Mouse (Mus musculus): ENCODE data around the gene Chit1. TPM values are rescaled to one million over a fixed set of nuclear protein-coding genes. Genes with fewer than 3 reads are reported as not detected.
A peak's percentile ranks its signal among the peaks of the same experiment; 100 is the strongest.

Chit1 gene
- polyA plus RNA-seq, 1 experiment from 2014 or later = 1.7 TPM

GRCm38 (mm10) chr1:134166547-134166946 is 55.5 kb downstream of the Chit1 start:
- no peaks in the 10 kb centered on the region for H3K9me3 ChIP-seq (replicated peaks; ENCODE audit: control insufficient read depth, low read length)
- no peak overlapping the region for H3K4me2 ChIP-seq
- no peaks in the 10 kb centered on the region for H3K36me3 ChIP-seq (ENCODE audit: control insufficient read depth, insufficient read depth, low read length)
- no peak overlapping the region for H3K27ac ChIP-seq (ENCODE audit: low read depth, low read length)
- H3K9ac ChIP-seq (ENCODE audit: low read depth, low read length) = no peak overlapping the region
- WGBS (ENCODE audit: insufficient replicate concordance) = 86% methylated on average over 3 of the region's 3 CpGs
- no peak for ATAC-seq (replicated peaks; ENCODE audit: insufficient number of reproducible peaks, low FRiP score, low TSS enrichment)
- H3K27me3 ChIP-seq (ENCODE audit: control insufficient read depth, insufficient read depth, low read length) = no peaks in the 10 kb centered on the region
- peaks cover 3% of the 10 kb centered on the region; the same call in 1 of the 2 replicates for H3K4me1 ChIP-seq (ENCODE audit: control insufficient read depth, insufficient read depth, low read length)
- H3K4me3 ChIP-seq (ENCODE audit: low read depth, low read length) = no peak overlapping the region

GRCm38 (mm10) chr1:134167416-134168305 is 56.6 kb downstream of the Chit1 start:
- ATAC-seq (replicated peaks; ENCODE audit: insufficient number of reproducible peaks, low FRiP score, low TSS enrichment) = no peak
- Histone ChIP-seq H3K4me3 (ENCODE audit: low read depth, low read length) (no peak overlapping the region), H3K9me3 (replicated peaks; ENCODE audit: control insufficient read depth, low read length) (no peaks in the 10 kb centered on the region), H3K27ac (ENCODE audit: low read depth, low read length) (no peak overlapping the region), H3K4me2 (peak overlapping the region; percentile 4; the same call in 1 of the 2 replicates), H3K36me3 (ENCODE audit: control insufficient read depth, insufficient read depth, low read length) (no peaks in the 10 kb centered on the region), H3K27me3 (ENCODE audit: control insufficient read depth, insufficient read depth, low read length) (no peaks in the 10 kb centered on the region), H3K4me1 (ENCODE audit: control insufficient read depth, insufficient read depth, low read length) (peaks cover 3% of the 10 kb centered on the region; the same call in 1 of the 2 replicates), H3K9ac (ENCODE audit: low read depth, low read length) (no peak overlapping the region)
- 35% methylated on average over 14 of the region's 14 CpGs for WGBS (ENCODE audit: insufficient replicate concordance)

- H3K9me3 ChIP-seq (replicated peaks; ENCODE audit: control insufficient read depth, low read length) = no peaks in the 10 kb centered on the region
- H3K4me1 ChIP-seq (ENCODE audit: control insufficient read depth, insufficient read depth, low read length) = peaks cover 3% of the 10 kb centered on the region; the same call in 1 of the 2 replicates
- no peak overlapping the region for H3K4me2 ChIP-seq
- H3K36me3 ChIP-seq (ENCODE audit: control insufficient read depth, insufficient read depth, low read length) = no peaks in the 10 kb centered on the region
- no peak overlapping the region for H3K4me3 ChIP-seq (ENCODE audit: low read depth, low read length)
- H3K27me3 ChIP-seq (ENCODE audit: control insufficient read depth, insufficient read depth, low read length) = no peaks in the 10 kb centered on the region
- WGBS (ENCODE audit: insufficient replicate concordance) = 48% methylated on average over 3 of the region's 3 CpGs
- ATAC-seq (replicated peaks; ENCODE audit: insufficient number of reproducible peaks, low FRiP score, low TSS enrichment) = no peak
- H3K9ac ChIP-seq (ENCODE audit: low read depth, low read length) = no peak overlapping the region
- H3K27ac ChIP-seq (ENCODE audit: low read depth, low read length) = no peak overlapping the region
These were observed 57.5 kb downstream of the Chit1 start for GRCm38 (mm10) chr1:134168567-134168966.

- Histone ChIP-seq H3K4me2 (no peak overlapping the region), H3K9me3 (replicated peaks; ENCODE audit: control insufficient read depth, low read length) (no peaks in the 10 kb centered on the region), H3K27me3 (ENCODE audit: control insufficient read depth, insufficient read depth, low read length) (no peaks in the 10 kb centered on the region), H3K27ac (ENCODE audit: low read depth, low read length) (no peak overlapping the region), H3K4me3 (ENCODE audit: low read depth, low read length) (no peak overlapping the region), H3K4me1 (ENCODE audit: control insufficient read depth, insufficient read depth, low read length) (peaks cover 3% of the 10 kb centered on the region; the same call in 1 of the 2 replicates), H3K9ac (ENCODE audit: low read depth, low read length) (no peak overlapping the region), H3K36me3 (ENCODE audit: control insufficient read depth, insufficient read depth, low read length) (no peaks in the 10 kb centered on the region)
- WGBS (ENCODE audit: insufficient replicate concordance) = 86% methylated on average over 8 of the region's 8 CpGs
- ATAC-seq (replicated peaks; ENCODE audit: insufficient number of reproducible peaks, low FRiP score, low TSS enrichment) = no peak
These were observed 58.1 kb downstream of the Chit1 start for GRCm38 (mm10) chr1:134168985-134169697.

- no peaks in the 10 kb centered on the region for H3K36me3 ChIP-seq (ENCODE audit: control insufficient read depth, insufficient read depth, low read length)
- ATAC-seq (replicated peaks; ENCODE audit: insufficient number of reproducible peaks, low FRiP score, low TSS enrichment) = no peak
- no peaks in the 10 kb centered on the region for H3K27me3 ChIP-seq (ENCODE audit: control insufficient read depth, insufficient read depth, low read length)
- 67% methylated on average over 7 of the region's 7 CpGs for WGBS (ENCODE audit: insufficient replicate concordance)
- H3K4me1 ChIP-seq (ENCODE audit: control insufficient read depth, insufficient read depth, low read length) = no peaks in the 10 kb centered on the region
- no peak overlapping the region for H3K4me3 ChIP-seq (ENCODE audit: low read depth, low read length)
- no peak overlapping the region for H3K27ac ChIP-seq (ENCODE audit: low read depth, low read length)
- H3K9me3 ChIP-seq (replicated peaks; ENCODE audit: control insufficient read depth, low read length) = no peaks in the 10 kb centered on the region
- H3K9ac ChIP-seq (ENCODE audit: low read depth, low read length) = no peak overlapping the region
- H3K4me2 ChIP-seq = no peak overlapping the region
These were observed 62.0 kb downstream of the Chit1 start for GRCm38 (mm10) chr1:134173081-134173480.

GRCm38 (mm10) chr1:134177976-134178375 is 66.9 kb downstream of the Chit1 start:
- no peak overlapping the region for H3K4me2 ChIP-seq
- no peaks in the 10 kb centered on the region for H3K27me3 ChIP-seq (ENCODE audit: control insufficient read depth, insufficient read depth, low read length)
- no peak for ATAC-seq (replicated peaks; ENCODE audit: insufficient number of reproducible peaks, low FRiP score, low TSS enrichment)
- no peak overlapping the region for H3K27ac ChIP-seq (ENCODE audit: low read depth, low read length)
- peaks cover 4% of the 10 kb centered on the region; the same call in 1 of the 2 replicates for H3K4me1 ChIP-seq (ENCODE audit: control insufficient read depth, insufficient read depth, low read length)
- H3K9me3 ChIP-seq (replicated peaks; ENCODE audit: control insufficient read depth, low read length) = no peaks in the 10 kb centered on the region
- no peak overlapping the region for H3K9ac ChIP-seq (ENCODE audit: low read depth, low read length)
- H3K4me3 ChIP-seq (ENCODE audit: low read depth, low read length) = no peak overlapping the region
- 81% methylated on average over 5 of the region's 5 CpGs for WGBS (ENCODE audit: insufficient replicate concordance)
- no peaks in the 10 kb centered on the region for H3K36me3 ChIP-seq (ENCODE audit: control insufficient read depth, insufficient read depth, low read length)

GRCm38 (mm10) chr1:134182025-134182424 is 71.0 kb downstream of the Chit1 start, which contains the start of gene Chil1:
Gene Chil1 (plus strand): TSS chr1:134182176.
- Histone ChIP-seq H3K36me3 (ENCODE audit: control insufficient read depth, insufficient read depth, low read length) (no peaks in the 10 kb centered on the region), H3K4me3 (ENCODE audit: low read depth, low read length) (no peak within 1 kb of the TSS), H3K4me2 (no peak within 1 kb of the TSS), H3K4me1 (ENCODE audit: control insufficient read depth, insufficient read depth, low read length) (peaks cover 4% of the 10 kb centered on the region; the same call in 1 of the 2 replicates), H3K9me3 (replicated peaks; ENCODE audit: control insufficient read depth, low read length) (no peaks in the 10 kb centered on the region), H3K27me3 (ENCODE audit: control insufficient read depth, insufficient read depth, low read length) (no peaks in the 10 kb centered on the region), H3K27ac (ENCODE audit: low read depth, low read length) (no peak within 1 kb of the TSS), H3K9ac (ENCODE audit: low read depth, low read length) (no peak within 1 kb of the TSS)
- ATAC-seq (replicated peaks; ENCODE audit: insufficient number of reproducible peaks, low FRiP score, low TSS enrichment) = no peak
- WGBS (ENCODE audit: insufficient replicate concordance) = 64% methylated on average over 4 of the region's 4 CpGs

- 79% methylated on average over 4 of the region's 4 CpGs for WGBS (ENCODE audit: insufficient replicate concordance)
- Histone ChIP-seq H3K27me3 (ENCODE audit: control insufficient read depth, insufficient read depth, low read length) (no peaks in the 10 kb centered on the region), H3K4me1 (ENCODE audit: control insufficient read depth, insufficient read depth, low read length) (peaks cover 7% of the 10 kb centered on the region), H3K4me2 (no peak overlapping the region), H3K9me3 (replicated peaks; ENCODE audit: control insufficient read depth, low read length) (no peaks in the 10 kb centered on the region), H3K9ac (ENCODE audit: low read depth, low read length) (no peak overlapping the region), H3K36me3 (ENCODE audit: control insufficient read depth, insufficient read depth, low read length) (no peaks in the 10 kb centered on the region), H3K27ac (ENCODE audit: low read depth, low read length) (no peak overlapping the region), H3K4me3 (ENCODE audit: low read depth, low read length) (no peak overlapping the region)
- no peak for ATAC-seq (replicated peaks; ENCODE audit: insufficient number of reproducible peaks, low FRiP score, low TSS enrichment)
These were observed 73.0 kb downstream of the Chit1 start for GRCm38 (mm10) chr1:134184089-134184488.
